Mouse (Mus musculus): ENCODE results near the gene Slc24a4. TPM values are rescaled to one million over a fixed set of nuclear protein-coding genes. Genes with fewer than 3 reads are reported as not detected.

Gene Slc24a4
- total RNA-seq, 2 experiments from 2014 or later = 0.40 to 0.46 TPM

DNA sequence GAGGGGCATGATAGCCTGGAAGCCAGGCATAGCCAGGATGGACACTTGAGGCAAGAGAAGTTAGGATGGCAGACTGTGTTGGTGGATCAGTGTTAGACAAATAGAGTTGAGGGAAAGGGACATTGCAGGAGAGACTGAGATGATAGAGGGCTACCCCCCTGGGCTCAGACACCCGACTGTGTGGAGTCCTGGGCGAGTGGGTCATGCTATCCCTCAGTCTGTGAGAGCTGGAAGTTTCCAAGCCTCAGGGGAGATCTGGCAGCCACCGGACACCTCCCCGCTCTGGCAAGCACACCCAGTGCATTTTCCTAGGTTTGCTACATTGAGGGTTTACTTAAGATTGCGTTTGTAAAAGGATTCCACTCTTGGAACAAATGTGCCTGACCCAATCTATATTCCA lies 157.2 kb downstream of the Slc24a4 start:
- no peak for DNase-seq

GRCm38 (mm10) chr12:102286681-102287414 lies 158.3 kb downstream of the Slc24a4 start:
- DNase-seq = peak; percentile 92 to 93

DNA sequence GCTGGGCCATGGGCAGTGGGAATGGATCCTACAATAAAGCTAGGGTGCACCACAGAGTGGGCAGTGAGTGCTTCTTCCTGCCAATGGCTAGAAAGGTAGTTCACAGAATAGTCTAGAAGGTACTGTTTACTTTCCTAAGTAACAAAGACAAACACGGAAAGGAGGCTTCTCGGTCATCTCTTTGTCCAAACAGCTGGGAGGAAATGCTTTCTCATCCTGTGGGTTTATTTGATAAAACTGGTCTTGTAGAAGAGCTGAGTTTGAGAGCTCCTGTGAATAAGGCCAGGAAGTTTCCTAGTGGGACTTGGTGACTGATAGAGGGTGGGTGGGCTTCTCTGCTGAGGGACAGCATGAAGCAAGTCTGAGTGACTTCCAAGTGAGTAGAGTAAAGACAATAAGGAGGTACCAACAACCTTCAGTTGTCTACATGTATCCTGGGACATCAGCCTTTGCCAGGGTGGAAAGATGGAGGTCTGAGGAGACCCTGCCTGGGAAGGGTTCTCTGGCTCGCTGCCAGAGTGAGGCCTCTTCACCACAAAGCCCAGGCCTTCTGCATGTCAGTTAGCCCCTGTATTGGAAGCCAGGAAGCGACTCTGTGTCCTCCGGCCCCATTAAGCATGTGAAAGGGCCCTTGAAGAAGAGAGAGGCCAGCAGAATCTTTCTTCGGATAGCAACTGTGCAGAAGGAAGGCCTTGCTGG lies 159.5 kb downstream of the Slc24a4 start:
- DNase-seq = no peak

DNA sequence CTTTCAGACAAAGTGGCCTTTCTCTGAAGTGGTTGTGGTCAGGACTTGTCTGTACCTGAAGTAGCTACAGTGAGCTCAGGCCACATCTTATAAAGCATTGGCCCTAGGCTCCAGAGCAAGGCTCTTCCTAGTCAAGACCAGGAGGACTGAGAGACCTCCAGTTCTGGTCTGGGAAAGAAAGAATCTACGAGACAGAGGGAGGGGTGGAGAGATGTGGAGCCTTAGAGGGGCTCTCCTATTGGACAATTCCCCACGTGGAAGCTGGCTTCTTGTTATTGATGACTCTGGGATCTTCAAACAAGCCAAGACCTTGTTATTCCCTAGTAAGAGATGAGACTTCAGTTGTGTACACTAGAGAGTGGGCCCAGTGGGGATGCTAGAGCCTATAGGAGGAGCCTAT lies 160.3 kb downstream of the Slc24a4 start:
- DNase-seq = no peak

DNA sequence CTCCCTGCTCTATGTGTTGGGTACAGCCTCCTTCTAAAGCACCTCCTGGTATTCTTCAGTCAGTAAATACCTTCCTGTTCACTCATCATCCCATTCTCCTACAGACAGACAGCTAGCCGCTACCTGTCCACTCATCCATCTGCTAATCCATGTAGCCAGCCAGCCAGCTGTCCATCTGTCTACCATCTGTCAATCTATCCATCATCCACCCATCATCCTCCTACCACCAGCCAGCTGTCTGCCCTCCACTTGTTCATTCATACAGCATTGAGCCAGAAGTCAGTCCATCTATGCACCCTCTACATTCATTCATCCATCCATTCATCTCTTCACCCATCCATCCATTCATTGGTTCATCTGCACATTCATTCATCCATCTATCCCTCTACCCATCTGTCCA lies 161.0 kb downstream of the Slc24a4 start:
- no peak for DNase-seq

- no peak for DNase-seq
Observed at GRCm38 (mm10) chr12:102290662-102291061, 162.1 kb downstream of the Slc24a4 start.

DNA sequence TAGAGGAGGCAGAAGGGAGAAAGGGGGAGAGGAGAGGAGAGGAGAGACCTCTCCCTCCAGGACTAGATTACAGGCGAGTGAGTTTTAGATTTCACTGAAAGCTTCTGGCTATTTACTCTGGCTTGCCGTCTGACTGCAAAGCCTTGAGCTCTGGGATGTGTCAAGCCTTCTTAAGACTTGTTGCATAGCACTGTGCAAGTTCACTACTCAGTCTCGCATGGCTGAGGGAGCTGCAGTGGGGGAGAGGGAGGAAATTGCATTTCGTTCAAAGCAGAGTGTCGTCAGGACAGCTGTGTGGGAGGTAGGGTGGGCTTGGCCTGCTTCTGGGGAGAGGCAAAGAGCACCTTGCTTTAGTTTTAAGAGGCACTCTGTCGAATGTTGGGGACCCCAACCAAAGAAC lies 163.2 kb downstream of the Slc24a4 start:
- DNase-seq = no peak

DNA sequence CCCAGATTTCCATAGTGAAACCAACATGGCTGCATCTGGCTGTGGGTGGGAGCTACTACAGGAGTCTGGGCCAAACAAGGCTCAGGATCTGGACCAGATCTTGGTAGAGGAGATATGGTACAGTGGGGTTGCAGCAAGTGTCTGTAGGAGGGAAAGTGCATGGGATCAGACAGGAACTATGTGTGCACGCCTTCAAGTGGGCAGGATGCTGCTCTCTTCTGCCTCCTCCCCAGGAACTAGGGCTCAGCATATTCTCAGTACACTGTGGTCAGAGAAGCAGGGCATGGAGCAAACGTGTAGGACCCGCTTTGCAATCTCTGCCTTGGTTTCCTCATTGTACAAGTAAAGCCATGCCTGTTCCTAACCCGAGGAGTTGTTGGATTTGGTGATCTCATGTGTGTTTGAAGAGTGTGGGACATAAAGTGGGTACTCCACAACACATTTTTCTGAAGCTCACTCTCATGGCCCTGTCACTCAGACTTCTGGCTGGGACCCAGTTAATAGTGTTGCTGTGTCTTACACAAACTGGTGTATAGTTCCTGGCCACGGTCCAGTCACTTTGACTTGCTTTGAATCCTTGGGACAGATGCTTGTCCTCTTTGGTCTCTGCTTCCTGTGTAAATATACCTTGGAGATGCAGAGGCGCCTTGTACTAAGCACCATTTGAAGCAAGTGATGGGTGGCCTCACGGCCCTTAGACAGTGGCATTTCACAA lies 164.1 kb downstream of the Slc24a4 start:
- no peak for DNase-seq

GRCm38 (mm10) chr12:102294634-102295033 lies 166.1 kb downstream of the Slc24a4 start:
- DNase-seq = no peak

DNA sequence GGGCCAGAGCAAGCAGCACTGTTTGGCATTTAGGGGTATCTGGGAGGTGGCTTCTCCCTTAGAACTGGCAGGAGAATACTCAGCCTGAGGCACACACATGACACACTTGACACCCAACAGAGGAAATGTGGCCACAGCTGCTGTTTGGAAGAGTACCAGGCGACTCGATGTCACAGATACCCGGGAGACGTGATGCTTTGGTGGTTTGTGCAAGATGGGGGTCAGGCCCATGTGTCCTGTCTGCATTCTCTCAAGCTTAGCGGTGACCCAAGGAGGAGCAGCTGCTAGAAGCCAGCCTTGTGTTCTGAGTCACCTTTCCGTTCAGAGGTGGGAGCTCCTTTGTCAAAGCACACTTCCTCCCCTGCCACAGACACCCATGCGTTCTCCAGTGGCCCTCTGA lies 166.7 kb downstream of the Slc24a4 start:
- no peak for DNase-seq

DNA sequence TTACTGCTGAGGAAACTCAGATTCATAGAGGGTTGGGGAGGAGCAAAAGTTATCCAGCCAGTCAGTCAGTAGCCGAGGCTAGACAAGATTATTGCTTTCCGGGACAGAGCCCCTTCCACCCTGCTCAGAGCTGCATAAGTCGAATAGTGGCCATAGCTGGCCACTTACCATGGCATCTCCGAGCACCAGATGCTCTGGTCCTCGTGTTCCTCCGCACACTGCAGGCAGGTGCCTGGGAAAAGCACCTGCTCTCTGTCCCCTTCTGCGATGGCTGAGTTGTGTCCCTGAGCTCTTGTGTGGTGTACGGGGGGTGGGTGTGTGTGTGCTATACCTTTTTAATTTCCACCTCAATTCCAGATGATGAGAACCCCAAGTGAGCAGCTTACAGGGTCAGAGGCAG lies 167.1 kb downstream of the Slc24a4 start:
- no peak for DNase-seq

- DNase-seq = no peak
Observed at GRCm38 (mm10) chr12:102296361-102296760, 167.8 kb downstream of the Slc24a4 start.

- no peak for DNase-seq
Observed at GRCm38 (mm10) chr12:102296967-102297366, 168.4 kb downstream of the Slc24a4 start.

GRCm38 (mm10) chr12:102299209-102299608 lies 170.7 kb downstream of the Slc24a4 start:
- DNase-seq = no peak

DNA sequence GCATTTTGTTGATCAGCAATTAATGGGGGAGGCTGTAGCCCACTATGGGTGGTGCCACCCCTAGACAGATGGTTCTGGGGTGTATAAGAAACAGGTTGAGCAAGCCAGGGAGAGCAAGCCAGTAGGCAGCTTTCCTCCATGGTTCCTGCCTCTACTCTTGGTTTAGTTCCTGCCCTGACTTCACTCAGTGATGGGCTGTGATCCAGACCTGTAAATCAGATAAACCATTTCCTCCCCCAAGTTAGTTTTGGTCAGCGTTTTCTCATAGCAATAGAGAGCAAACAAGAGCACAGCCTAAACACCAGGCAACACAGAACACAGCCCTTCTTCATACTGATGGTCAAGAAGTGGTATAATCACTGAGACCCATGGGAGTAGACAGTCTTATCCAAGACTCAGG lies 173.1 kb downstream of the Slc24a4 start:
- no peak for DNase-seq

DNA sequence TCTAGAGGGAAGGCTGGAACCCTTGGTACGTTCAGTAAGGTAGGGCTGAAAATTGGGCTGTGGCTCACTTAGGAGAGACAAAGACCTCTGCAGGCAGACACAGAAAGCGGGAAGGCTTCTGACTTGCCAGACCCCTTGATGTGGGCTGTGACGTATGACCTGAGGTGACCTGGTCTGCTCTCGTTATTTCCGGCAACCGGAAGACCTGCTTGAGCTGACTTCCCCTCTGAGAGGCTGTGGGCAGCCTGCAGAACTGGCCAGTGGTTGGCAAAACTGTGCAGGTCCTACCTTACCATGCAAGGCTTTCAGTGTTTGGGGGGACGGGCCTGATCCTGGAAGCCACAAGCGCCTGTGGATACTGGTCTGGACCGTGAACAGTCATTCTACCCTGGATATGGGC lies 173.8 kb downstream of the Slc24a4 start:
- DNase-seq = peak; percentile 25 to 40

GRCm38 (mm10) chr12:102302831-102303351 lies 174.4 kb downstream of the Slc24a4 start:
- no peak for DNase-seq

DNA sequence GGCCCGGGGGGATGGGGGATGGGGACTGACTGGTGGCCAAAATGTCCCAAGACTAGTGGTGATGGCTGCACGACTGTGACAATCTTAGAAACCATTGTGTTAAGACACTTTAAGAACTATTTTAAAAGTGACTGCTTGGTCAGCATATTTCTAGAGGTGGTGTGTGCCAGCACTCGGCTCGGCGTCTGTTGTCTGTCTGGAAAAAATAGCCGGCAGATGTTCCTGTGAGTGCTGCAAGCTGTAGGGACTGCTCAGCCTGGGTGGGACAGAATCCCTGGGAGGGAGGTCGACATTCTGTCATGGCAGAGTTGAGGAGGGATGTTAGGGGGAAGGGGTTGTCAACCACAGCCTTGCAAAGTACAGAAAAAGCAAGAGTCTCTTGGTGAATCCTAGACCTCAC lies 175.3 kb downstream of the Slc24a4 start:
- DNase-seq = no peak

GRCm38 (mm10) chr12:102305069-102305836 lies 176.7 kb downstream of the Slc24a4 start:
- DNase-seq = no peak

DNA sequence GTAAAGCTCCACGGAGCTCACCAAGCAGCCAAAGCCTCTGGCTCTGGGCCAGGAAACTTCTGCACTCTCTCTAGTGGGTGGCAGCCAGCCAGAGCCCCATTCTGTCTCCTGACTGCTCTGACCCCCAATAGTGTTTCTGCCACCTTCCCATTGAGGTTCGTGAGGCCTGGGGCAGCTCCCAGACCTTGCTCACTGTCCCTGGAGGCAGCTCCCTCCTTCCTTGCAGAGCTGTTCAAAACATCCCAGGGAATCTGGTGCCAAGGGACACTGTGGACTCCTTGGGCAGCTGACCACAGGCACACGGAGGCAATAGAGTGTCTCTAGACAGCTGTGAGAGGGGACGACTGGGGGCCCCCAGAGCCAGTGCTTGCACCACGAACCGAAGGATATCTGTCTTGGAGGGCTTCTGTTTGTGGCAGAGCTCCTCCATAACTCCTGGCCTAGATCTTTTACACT lies 179.5 kb downstream of the Slc24a4 start:
- peak; percentile 51 to 74 for DNase-seq

DNA sequence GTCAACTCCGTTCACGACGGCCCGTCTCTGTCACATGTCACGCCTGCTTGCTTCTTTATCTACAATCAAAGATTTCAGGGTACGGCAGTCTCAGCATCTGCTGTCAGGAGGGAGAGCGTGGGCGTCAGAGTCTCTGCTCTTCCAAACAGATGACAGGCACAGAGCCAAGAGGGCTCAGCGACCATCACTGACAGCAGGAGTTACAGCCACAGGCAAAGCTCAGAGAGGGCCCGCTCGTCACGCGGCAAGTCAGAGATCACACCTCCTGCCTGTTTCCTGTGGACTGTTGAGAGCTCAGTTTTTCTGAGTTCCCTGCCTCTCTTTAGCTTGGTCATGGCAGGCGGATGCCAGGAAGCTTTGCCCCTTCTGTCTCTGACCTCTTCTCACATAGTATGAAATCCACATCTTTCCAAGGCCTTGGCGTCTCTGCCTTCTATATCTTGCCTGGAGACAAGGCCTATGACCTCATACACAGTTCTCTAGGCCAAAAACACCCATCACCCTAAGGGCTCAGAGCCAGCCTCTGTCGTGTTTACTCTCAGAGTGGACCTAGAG lies 180.0 kb downstream of the Slc24a4 start:
- DNase-seq = peak; percentile 54 to 60

Data from adrenal gland, postnatal 36 days (tissue).